Mouse (Mus musculus) mouse trophoblast stem cell (cell line): Measurements from ENCODE around the gene Uhrf2.

Source experiments
- in situ Hi-C, 2 experiments: fragments of 300-500 bp; cut with MseI, MboI; formaldehyde crosslinking; loops; 2 replicates in 1 of 2; 3 replicates in 1 of 2; pipeline ENCODE4 v1.15.1; 2025

Uhrf2 gene

GRCm38 (mm10) chr19:30124999-30125669 is 94.8 kb downstream of the Uhrf2 start:
- in situ Hi-C loops: no loop called here

- in situ Hi-C loops: no loop called here
Measured at GRCm38 (mm10) chr19:30125670-30126059, 95.4 kb downstream of the Uhrf2 start.

- in situ Hi-C loops: no loop called here
Measured at GRCm38 (mm10) chr19:30128177-30128576, 97.9 kb downstream of the Uhrf2 start.

GRCm38 (mm10) chr19:30136308-30136707 is 106.0 kb downstream of the Uhrf2 start:
- in situ Hi-C loops: no loop called here
